Mouse (Mus musculus) CH12.LX (cell line): ENCODE data around the gene Hcfc2.

ENCODE experiments used
- CHD2 ChIP-seq: IDR thresholded peaks from 2 replicates; pipeline ENCODE4 v1.6.1; 2011; ENCODE audit warnings: low read length, improper control_type of control experiment
- CTCF ChIP-seq, 2 experiments: IDR thresholded peaks in 1 of 2; conservative IDR thresholded peaks in 1 of 2; 2 replicates each; pipeline ENCODE4 v1.5.1; 2011 to 2012; ENCODE audit warnings: low read depth in 2 of 2, low read length in 2 of 2, improper control_type of control experiment in 1 of 2, inconsistent platforms in 1 of 2, mild to moderate bottlenecking in 1 of 2, moderate library complexity in 1 of 2
- USF2 ChIP-seq: conservative IDR thresholded peaks from 2 replicates; pipeline ENCODE4 v1.6.1; 2011; ENCODE audit warnings: low read depth, low read length, improper control_type of control experiment

- TF ChIP-seq USF2: no peak
- no peak for TF ChIP-seq CHD2
- TF ChIP-seq CTCF (conservative IDR thresholded peaks at IDR 0.05 in 1 of 2, IDR thresholded peaks at IDR 0.05 in 1 of 2; ENCODE audit: low read depth in 2 of 2, low read length in 2 of 2): no peak
Measured at GRCm38 (mm10) chr10:82779831-82780230, 83.9 kb downstream of the Hcfc2 start.
